Mouse (Mus musculus) liver (tissue): Measurements from ENCODE around the gene Ugt1a5.
A peak's percentile ranks its signal among the peaks of the same experiment; 100 is the strongest.
"Not testable (repeated sequence)": the region's sequence is repeated elsewhere in the genome, so short reads cannot be mapped to it uniquely, and the experiment has no call there.

Experiments
- DNase-seq: peaks from one replicate; pipeline ENCODE4 v3.0.0-alpha.2; 2020; ENCODE audit warnings: mixed read lengths

Ugt1a5 gene

GRCm38 (mm10) chr1:88199996-88200395, 34.2 kb downstream of the Ugt1a5 start:
- DNase-seq: no peak

- no peak for DNase-seq
Measured at GRCm38 (mm10) chr1:88200456-88200855, 34.6 kb downstream of the Ugt1a5 start, which contains the start of gene Ugt1a2. Gene Ugt1a2 (plus strand): TSS chr1:88200601.

GRCm38 (mm10) chr1:88205294-88205922, 39.6 kb downstream of the Ugt1a5 start, which contains the start of gene Dnajb3:
Gene Dnajb3 (minus strand): TSS chr1:88205782.
- peak; percentile 92 for DNase-seq

DNA sequence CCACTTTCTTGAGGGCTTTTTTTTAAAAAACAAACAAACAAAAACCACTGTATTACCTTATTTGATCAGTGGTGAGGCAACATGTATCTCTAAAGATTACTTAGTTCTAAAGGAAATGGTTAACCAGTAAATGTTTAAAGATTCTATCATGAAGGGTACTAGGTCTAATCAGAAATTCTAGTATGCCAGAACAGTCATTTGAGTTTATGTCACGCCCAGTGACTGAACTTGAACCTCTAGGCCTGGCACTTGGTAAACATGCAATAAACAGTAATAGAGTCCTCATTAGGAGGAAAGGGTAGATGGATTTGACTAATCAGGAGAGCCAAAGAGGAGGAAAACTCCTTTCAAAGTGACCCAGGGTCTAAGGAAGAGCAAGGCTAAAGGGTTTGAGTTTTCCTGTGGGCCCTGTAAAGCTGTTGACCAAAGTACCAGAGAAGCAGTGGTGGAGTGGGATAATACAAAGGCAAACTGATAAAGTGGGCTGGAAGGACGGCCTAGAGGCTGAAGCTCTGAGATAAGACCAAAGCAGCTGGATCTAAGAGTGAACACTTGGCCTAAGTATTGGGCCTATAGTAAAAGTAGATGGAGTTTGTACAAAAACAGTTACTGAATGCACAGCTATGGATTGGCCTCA, 41.1 kb downstream of the Ugt1a5 start:
- DNase-seq: peak; percentile 71

DNA sequence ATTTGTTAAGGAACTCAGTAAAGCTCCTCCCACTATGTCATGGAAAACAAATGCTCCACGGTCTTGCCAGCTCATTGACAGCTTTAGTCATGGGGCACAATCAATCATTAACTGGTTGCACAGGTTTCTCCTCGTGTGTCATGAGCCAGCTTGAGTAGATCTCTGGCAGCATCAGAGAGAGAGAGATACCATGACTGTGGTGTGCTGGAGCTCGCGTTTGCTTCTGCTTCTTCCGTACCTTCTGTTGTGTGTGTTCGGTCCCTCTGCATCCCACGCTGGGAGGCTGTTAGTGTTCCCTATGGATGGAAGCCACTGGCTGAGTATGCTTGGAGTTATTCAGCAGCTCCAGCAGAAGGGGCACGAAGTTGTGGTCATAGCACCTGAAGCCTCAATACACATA, 46.0 kb downstream of the Ugt1a5 start, which contains the start of gene Ugt1a1:
TSS of gene Ugt1a1 (plus strand) at position 148 of the 400 bp plus-strand sequence.
- DNase-seq: peak; percentile 14

DNA sequence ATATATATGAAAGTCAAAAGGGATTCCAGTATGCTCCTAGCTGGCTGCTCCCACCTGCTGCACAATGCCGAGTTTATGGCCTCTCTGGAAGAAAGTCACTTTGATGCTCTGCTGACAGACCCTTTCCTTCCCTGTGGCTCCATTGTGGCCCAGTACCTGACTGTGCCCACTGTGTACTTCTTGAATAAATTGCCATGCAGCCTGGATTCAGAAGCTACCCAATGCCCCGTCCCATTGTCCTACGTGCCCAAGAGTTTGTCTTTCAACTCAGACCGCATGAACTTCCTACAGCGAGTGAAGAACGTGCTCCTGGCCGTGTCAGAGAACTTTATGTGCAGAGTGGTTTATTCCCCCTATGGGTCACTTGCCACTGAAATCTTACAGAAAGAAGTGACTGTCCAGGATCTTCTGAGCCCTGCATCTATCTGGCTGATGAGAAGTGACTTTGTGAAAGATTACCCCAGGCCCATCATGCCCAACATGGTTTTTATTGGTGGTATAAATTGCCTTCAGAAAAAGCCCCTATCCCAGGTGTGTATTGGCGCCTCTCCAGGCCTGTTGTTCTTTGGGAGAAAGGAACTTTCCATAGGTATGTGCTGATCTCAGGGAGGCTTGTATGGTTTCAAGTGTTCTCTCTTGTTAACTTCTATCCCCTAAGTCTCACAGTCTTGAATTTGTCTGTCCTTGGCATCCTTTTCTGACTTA, 46.7 kb downstream of the Ugt1a5 start:
- no peak for DNase-seq

DNA sequence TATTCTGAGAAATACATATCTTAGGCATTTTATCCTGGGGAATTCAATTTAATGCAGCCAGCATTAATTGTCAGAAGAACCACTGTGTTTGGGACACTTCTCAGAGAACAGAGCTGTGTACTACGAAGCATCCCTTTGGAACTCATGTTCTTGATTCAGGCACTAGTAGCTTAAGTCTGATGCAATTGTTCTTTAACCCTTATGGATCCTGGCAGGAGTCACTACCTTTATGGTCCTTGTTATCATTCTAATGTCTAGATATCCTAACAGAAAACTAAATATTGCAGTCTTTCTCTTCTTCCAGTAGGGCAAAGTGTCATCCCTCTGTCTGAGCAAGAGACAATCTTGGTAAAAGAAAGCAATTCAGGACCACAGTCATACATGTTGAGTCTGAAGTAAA, 47.2 kb downstream of the Ugt1a5 start:
- no peak for DNase-seq

GRCm38 (mm10) chr1:88213766-88214461, 48.1 kb downstream of the Ugt1a5 start:
- DNase-seq: peak; percentile 14

- no peak for DNase-seq
Measured at GRCm38 (mm10) chr1:88214462-88214952, 48.7 kb downstream of the Ugt1a5 start.

DNA sequence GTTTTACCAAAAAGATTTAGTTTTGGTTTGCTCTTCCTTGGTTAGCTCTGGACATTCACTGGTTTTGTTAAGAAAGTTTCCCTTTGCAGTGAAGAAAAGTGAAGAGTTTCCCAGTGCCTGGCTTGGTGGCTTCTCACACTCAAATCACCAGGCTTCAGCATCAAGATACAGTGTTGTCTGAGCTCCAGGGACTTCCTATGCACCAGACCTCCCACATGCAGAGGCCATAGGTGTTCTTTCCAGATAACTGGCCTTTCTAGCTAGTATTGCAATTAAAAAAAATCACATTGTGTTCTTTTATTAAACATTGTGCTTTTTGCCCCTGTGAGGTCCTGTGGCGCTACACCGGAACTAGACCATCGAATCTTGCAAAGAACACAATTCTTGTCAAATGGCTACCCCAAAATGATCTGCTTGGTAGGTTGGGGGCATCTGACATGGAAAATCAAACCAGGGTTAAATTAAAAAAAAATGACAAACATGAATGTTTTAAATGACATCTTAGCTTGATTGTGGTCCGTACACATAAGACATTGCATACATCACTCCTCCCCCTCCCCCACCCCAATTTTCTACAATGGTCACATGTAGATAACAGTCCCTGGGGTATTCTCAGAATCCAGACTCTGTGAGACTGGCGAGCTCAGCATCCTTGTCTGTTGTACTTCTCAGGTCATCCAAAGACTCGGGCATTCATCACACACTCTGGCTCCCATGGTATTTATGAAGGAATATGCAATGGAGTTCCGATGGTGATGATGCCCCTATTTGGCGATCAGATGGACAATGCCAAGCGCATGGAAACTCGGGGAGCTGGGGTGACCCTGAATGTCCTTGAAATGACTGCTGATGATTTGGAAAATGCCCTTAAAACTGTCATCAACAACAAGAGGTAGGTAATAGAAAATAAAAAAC, 49.9 kb downstream of the Ugt1a5 start:
- DNase-seq: peak; percentile 17

DNA sequence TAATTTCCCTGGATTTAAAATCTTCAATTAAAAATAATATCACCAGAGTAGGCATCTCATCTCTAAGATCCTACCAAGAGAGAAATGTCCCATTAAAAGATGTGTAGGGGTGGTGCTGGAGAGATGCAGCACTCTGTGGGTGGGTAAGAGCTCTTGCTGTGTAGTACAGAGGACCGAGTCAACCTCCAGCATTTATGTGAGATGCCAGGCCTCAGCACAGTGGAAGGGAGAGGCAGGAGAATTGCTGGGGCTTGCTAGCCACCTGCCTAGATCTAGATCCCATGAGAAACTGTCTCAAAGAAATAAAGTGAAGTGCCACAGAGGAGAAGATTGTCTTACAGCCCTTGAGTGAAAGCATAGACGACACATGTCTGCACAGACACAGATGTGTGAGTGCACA, 50.7 kb downstream of the Ugt1a5 start:
- no peak for DNase-seq

DNA sequence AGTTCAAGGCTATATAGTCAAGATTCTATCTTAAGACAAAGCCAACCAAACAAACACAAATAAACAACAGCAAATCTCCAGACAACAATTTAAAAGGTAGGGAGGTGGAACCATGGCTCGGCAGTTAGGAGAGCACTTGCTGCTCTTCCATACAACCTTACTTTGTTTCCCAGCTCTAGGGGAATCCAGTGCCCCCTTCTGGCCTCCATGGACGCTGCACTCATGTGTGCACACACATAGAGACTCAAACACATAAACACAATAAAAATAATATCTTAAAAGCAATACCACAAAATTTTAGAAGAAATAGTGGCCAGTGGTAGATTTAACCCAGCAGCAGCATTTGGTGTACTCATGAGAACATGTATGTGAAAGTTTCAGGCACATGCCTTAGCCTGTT, 51.3 kb downstream of the Ugt1a5 start:
- no peak for DNase-seq

DNA sequence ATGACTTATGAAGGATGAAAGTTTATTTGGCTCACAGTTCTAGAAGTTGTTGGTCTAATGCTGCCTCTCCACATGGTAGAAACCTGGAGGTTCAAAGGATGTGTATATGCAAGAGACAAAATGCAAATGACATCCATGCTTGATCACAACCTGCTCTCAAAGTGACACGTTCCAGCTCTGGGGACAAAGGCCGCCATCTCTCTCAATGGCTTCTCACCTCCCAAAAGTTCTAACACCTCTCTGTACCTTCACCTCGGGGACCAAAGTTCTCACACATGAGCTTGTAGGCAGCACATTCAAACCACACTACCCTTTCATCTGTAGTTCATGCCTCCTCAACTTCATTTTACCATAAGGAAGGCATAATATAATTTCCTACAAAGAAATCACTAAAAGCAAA, 51.8 kb downstream of the Ugt1a5 start:
- DNase-seq: no peak

GRCm38 (mm10) chr1:88218051-88218450, 52.2 kb downstream of the Ugt1a5 start:
- DNase-seq: no peak

DNA sequence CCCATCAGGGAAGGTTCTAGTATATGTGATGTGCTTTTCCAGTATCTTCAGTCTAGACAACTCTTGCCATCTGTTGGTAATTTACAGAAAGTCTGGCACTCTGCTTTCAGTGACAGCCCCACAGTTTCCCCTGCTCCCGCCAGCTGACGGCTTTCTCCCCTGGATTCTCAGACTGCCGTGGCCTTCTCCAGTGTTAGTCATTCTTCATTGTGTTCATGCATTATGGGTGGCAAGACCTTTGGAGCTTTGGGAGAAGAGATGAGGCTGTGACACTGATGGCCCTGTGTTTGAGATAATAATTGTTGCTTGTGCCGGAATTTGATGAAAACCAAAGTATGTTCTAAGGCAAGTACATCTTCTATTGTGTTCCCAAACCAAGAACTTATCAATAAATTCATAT, 52.8 kb downstream of the Ugt1a5 start:
- DNase-seq: no peak

- no peak for DNase-seq
Measured at GRCm38 (mm10) chr1:88219054-88219453, 53.2 kb downstream of the Ugt1a5 start.

GRCm38 (mm10) chr1:88220336-88220735, 54.5 kb downstream of the Ugt1a5 start:
- no peak for DNase-seq

GRCm38 (mm10) chr1:88222216-88222615, 56.4 kb downstream of the Ugt1a5 start:
- no peak for DNase-seq

- DNase-seq: not testable (repeated sequence)
Measured at GRCm38 (mm10) chr1:88223011-88223515, 57.3 kb downstream of the Ugt1a5 start.

DNA sequence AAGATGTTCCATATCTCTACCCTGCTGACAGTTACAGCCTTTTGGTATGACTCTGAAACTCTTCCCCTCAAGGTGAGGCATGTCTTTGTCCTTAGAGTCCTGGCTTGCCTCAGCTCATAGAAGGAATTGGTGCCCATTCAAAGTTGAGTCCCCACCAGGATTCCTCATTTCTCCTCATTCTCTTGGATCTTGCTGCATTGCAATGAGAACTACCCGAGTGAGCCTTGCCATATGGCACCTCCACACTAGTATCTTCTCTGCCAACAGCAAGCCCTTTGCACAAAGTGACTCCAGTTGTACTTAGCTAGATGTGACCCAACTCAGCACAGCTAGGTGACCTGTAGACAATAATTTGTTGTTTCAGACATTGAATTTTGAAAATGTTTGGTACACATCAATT, 57.8 kb downstream of the Ugt1a5 start:
- no peak for DNase-seq

GRCm38 (mm10) chr1:88224029-88224776, 58.4 kb downstream of the Ugt1a5 start:
- no peak for DNase-seq
